ENCODE assay signal across 11 mouse cellular contexts in the genomic region with DNA sequence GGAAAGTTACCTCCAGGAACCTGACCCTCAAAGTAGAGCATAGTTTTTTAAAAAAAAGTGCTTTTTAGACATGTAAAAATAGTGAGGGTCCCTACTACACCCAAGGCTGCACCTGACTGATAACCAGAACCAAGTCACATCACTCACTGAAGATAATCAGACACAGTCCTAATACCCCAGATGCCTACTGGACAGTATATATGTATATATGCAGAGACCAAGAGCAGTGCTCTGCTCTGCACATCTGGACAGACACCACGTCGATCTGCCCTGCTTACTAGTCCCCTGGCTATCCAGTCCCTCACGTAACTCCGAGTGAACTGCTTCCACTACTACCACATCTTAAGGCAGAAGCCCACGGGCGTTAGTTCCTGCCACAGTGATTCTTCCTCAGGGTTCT.
"Had no signal": no experiment of that assay in that cellular context is flagged by ENCODE, and none has a peak within 500 bp of the region (broad histone marks: within the 10 kb centered on the region; RNA-seq: fewer than 3 reads in every experiment).

No protein-coding gene starts in this region.

- H3K36me3 ChIP-seq: kidney, embryonic 15.5 days; limb, embryonic 12.5 days; lung, embryonic 15.5 days had no signal

- H3K4me3 ChIP-seq: kidney, embryonic 15.5 days; limb, embryonic 12.5 days; lung, embryonic 15.5 days had no signal

- DNase-seq: kidney, adult 2 months; kidney, postnatal 14 days; lung, postnatal 14 days; right cerebral cortex, postnatal 14 days; thymus, postnatal 36 days had no signal

- H3K9ac ChIP-seq: kidney, embryonic 15.5 days; limb, embryonic 12.5 days; lung, embryonic 15.5 days had no signal

- ATAC-seq: intestine, embryonic 16.5 days; midbrain, embryonic 16.5 days had no signal

- H3K9me3 ChIP-seq: kidney, embryonic 15.5 days; limb, embryonic 12.5 days; lung, embryonic 15.5 days had no signal

- H3K4me2 ChIP-seq: kidney, embryonic 15.5 days; limb, embryonic 12.5 days; lung, embryonic 15.5 days had no signal

- H3K27me3 ChIP-seq: kidney, embryonic 15.5 days had no signal

- H3K4me1 ChIP-seq: lung, embryonic 15.5 days had no signal

- H3K27ac ChIP-seq: kidney, embryonic 15.5 days; limb, embryonic 12.5 days; lung, embryonic 15.5 days; macrophage had no signal
